Mouse (Mus musculus): ENCODE results near the gene Vdr.

DNA sequence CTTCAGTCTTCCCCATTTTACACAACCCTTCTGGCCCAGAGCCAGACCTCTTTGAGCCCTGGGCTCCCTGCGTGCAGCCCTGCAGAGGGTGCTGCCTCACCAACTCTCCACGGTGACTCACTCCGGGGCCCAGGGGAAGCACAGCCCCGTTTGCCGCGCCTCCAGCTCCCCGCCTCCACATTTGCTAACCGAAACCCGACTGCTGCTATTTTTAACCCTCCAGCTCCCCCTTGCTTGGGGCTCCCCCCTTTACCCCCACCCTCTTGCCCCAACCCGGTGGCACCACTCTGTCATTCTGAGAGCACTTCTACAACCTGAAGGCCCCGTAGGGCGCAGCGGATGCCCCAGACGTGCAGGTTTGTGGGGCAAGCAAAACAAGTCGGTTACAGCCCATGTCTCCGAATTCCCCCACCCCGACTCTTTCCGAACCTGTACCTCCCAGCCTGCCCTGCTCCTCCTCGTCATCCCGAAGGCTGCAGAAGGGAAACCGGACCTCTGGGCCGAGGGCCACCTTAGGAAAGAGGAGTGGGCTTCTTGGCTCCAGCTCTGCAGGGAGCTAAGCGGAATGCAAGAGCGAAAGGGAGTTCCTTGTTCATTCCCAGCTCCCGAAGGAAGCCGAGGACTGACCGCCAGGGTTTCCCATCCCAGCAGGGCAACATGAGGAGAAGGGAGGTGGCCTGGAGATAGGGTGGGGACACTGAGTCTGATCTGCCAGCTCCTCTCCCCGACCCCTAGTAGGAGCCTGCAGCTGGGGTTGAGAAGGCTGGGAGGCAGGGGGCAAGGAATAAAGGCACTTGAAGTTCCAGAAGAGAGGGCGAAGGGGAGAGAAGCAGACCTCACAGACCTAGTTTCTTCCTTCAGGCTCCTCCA, 85.1 kb downstream of the Vdr start:
- TF ChIP-seq CTCF (IDR thresholded peaks at IDR 0.05): peak; percentile 77
- no peak for TF ChIP-seq POLR2A (IDR thresholded peaks at IDR 0.05; ENCODE audit: insufficient read depth, low read depth, low read length)

All from heart, adult 2 months (tissue).